Mouse (Mus musculus): Measurements from ENCODE around the gene Gad1.

Gad1 gene

DNA sequence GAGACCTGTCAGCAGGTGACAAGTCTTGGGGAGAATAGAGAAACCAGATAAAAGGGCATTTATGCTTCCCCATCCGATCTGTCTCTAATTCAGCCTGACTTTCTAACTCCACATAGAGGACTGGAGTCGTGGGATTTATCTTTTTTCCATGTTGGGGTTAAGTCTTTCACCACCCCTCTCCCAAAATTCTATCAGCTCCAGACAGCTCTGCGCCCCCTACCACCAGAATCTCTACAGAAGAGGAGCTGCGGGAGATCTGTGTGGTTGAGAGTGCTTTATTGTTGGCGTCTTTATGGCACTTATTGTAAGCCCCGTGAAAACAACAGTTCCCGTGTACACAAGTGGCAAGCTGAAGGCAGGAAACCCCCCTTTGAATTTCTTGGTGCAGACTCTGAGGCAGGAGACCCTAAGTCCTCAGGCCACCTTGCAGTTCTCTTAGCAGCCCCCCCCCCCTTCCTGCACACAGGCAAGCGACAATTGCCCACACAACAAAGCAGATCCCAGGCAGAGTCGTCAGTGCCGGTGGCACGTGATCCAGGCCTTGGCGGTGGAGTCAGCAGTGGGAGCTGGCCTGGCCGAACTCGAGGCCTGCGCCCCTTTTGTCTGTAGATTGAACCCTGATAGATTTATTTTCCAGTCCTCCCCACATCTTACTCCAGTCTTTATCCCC is 11.9 kb downstream of the Gad1 start:
- ATAC-seq (ENCODE audit: low TSS enrichment) = no peak

DNA sequence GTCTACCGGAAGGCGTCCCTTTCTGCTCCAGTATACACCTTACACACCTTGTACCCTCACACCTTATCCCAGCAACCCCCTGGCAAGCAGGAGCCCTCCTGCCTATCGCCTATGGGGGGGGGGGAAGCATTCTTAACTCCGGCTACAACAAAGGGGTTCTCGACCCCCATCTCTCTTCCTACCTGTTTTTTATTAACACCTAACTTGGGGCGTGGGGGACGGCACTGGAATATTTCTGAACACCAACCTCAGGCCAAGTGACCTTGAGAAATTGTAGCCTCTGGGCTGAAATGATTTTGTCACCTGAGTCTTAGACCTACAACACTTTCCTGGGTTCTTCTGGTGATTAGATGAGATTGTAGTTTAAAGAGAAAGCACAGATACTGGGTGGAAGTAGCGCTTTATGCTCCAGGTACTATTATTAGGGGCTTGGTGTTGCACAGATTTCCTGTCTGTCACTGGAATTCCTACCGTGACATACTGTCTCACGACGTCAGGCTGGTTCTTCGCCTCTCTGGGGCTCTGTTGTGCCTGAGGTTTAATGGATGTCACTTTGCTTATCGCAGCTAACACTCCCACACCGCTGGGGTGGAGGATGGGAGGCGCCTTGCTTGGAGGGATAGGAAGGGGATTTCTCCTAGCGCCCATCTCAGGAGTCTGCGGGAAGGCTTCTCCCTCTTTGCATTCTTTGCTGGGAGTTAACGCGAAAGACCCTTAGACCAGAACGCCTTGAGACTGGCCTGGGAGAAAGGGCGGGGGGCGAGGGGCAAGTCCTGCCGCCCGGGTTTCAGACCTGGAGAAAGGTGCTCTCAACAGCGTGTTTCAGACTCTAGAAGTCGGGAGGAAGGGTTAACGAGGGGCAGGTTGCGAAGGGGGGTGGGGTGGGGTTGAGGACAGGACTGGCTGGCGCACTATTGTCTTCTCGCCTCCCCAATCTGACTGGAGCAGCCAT is 13.1 kb downstream of the Gad1 start:
- ATAC-seq (ENCODE audit: low TSS enrichment) = no peak

DNA sequence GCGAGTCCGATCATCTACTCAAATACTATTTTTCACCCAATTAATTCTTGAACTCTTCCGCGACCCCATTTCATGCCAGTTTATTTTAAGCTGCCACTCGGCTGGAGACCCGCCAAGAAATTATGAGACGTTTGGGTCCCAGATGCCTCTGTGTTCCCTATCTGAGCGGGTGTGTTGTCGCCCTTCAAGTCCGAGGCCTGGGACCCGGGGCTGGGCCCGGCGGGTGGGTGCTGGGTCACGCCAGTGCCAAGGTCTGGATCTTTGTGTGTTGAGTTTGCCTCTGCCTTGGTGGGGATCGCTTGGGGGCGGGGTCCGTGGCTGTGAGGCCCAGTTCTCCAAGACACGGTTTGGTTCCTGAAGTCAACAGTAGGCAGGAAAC is 13.7 kb downstream of the Gad1 start:
- no peak for ATAC-seq (ENCODE audit: low TSS enrichment)

DNA sequence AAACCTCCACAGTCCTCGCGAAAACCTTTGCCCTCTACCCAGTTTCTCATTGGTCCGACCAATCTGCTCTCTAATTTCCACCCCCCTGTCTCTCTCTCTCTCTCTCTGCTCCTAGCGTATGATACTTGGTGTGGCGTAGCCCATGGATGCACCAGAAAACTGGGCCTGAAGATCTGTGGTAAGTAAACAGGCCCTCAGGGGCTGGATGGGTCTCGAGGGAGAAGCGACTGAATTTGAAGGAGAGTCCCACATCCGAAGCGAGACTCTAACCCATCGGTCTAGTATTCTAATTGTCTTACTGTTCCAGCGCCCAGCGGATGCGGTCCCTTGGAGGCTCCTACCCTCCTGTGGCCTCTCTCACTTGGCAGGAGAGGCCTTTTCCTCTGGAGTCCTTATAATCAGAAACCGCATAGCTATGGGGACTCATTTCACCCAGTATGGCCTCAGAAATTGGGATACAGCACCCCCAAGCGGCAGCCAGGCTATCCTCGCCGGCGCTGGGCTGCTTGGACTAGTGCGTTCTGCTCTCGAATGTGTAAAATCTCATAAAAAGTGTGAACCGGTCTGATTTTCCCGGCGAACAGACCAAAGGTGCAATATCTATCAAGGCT is 14.3 kb downstream of the Gad1 start:
- ATAC-seq (ENCODE audit: low TSS enrichment) = peak; percentile 48; the same call in 1 of the 2 replicates

- ATAC-seq (ENCODE audit: low TSS enrichment) = no peak
Observed at GRCm38 (mm10) chr2:70567682-70568077, 14.8 kb downstream of the Gad1 start.

GRCm38 (mm10) chr2:70568198-70568941 is 15.5 kb downstream of the Gad1 start:
- ATAC-seq (ENCODE audit: low TSS enrichment) = no peak

DNA sequence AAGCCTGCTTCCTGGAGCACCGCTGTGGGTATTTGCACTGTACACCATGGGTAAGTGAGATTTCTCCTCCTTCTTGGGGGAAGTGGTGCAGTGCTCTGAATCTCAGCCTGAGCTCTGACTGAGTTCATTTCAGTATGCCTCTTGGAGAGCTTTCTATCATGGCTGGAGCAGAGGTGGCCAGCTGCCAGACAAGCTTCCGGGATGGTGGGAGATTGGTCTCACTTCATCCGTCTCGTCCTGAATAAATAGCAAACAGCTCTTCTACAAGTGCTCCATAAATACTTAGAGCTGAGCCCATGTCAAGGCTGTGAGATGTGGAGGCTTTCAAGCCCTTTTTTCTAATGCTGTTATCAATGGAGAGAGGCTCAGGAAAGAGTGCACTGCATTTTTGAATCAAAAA is 18.8 kb downstream of the Gad1 start:
- no peak for ATAC-seq (ENCODE audit: low TSS enrichment)

GRCm38 (mm10) chr2:70572251-70572650 is 19.4 kb downstream of the Gad1 start:
- ATAC-seq (ENCODE audit: low TSS enrichment) = no peak

GRCm38 (mm10) chr2:70573544-70574210 is 20.8 kb downstream of the Gad1 start:
- ATAC-seq (ENCODE audit: low TSS enrichment) = no peak

DNA sequence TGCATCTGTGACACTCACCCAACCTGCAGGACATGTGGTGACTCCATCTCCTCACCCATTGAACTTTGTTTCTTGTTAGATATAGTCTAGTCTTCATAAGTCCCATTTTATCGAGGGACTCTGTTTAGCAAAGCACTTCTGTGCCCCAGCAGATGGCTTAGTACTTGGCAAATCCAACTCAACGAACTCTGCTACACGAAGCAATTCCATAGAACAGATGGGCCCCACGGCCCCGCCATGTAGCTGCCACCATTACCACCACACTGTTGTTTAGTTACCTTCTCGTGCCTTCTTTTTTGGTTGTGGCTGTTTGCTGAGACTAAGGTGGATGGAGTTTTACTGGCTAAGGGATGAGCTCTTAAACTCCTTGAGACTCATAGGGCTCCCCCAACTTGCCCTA is 35.3 kb downstream of the Gad1 start:
- ATAC-seq (ENCODE audit: low TSS enrichment) = no peak

DNA sequence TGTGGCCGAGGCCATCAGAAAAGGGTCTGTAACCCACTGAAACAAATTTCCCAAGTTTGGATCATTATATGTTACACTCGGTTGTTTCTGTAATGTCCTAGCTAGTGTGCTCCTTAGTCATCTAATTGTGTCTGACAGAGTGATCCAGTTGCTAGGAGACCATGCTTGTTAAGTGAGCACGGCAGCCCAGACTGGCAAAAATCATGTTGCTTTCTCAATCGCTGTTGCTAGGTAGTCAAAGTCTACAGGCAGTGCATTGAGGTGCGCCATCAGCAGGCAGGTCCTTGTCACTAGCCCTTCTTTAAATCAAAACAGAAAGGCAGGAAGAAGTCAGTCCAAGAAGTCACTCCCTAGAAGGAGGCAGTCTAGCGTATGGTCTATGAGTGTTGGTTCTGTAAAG is 39.6 kb downstream of the Gad1 start:
- ATAC-seq (ENCODE audit: low TSS enrichment) = peak; percentile 66

- peak; percentile 88 for ATAC-seq (ENCODE audit: low TSS enrichment)
Observed at GRCm38 (mm10) chr2:70593670-70594069, 40.8 kb downstream of the Gad1 start.

- no peak for ATAC-seq (ENCODE audit: low TSS enrichment)
Observed at GRCm38 (mm10) chr2:70595896-70596295, 43.0 kb downstream of the Gad1 start.

- no peak for ATAC-seq (ENCODE audit: low TSS enrichment)
Observed at GRCm38 (mm10) chr2:70609769-70610168, 56.9 kb downstream of the Gad1 start.

DNA sequence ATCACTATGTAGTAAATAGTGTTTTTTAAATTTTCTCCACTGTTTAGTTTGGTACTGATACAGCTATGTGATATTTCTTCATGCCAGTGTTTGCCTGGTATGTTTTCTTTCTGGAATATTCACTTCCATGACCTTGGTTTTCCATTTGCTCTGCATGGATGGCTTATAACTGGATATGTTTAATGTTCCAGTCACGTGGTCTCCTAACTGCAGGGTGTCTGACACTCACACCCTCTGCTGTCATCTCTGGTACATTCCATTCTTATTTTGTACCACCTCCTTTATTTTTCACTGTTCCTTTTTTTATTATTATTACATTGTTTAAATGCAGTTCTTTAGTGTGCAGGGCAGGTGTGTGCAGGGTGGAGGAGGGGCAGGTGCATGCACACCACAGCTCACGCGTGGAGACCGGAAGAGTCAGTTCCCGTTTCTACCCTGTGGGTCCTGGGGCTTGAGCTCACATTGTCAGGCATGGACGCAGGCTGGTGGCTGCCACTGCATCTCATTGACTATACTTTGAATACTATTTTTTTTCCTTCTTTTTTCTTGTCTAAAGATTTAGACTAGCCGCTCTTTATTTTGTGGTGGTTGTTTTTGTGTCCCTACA is 62.0 kb downstream of the Gad1 start:
- ATAC-seq (ENCODE audit: low TSS enrichment) = no peak

- no peak for ATAC-seq (ENCODE audit: low TSS enrichment)
Observed at GRCm38 (mm10) chr2:70616076-70616475, 63.2 kb downstream of the Gad1 start.

- no peak for ATAC-seq (ENCODE audit: low TSS enrichment)
Observed at GRCm38 (mm10) chr2:70616617-70617016, 63.7 kb downstream of the Gad1 start.

DNA sequence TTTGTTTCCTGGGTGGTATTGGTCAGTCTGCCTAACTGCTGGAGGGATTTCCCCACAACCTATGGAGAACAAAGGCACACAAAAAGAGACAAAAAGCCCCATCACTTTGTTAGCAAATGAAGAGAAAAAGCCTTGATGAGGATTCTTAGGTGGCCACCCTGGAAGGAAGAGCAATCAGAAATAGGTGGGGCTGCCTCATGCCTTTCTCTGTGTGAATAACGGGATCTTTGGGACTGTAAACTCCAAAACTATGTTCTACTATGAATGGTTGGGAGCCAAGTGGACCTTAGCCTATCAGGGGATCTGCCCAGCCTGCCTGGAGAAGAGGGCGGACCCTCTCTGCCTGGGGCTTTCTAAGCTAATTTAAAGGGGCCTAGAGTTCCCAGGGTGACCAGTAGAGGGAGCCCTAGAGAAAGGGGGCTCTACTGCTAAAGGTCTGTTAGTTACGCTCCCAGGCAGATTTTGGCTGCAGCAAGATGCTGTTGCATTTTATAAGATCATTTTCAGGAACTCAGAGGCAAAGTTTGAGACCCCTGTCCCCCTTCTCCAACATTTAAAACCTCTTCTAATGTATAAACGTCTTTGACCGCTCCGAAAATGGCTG is 66.5 kb downstream of the Gad1 start:
- no peak for ATAC-seq (ENCODE audit: low TSS enrichment)

GRCm38 (mm10) chr2:70620225-70620624 is 67.4 kb downstream of the Gad1 start:
- peak; percentile 50; the same call in 1 of the 2 replicates for ATAC-seq (ENCODE audit: low TSS enrichment)

- ATAC-seq (ENCODE audit: low TSS enrichment) = no peak
Observed at GRCm38 (mm10) chr2:70622244-70622643, 69.4 kb downstream of the Gad1 start.

GRCm38 (mm10) chr2:70625761-70626160 is 72.9 kb downstream of the Gad1 start:
- ATAC-seq (ENCODE audit: low TSS enrichment) = no peak

Data from frontal cortex, adult (tissue).